ENCODE assay signal across 8 mouse cellular contexts in genomic region chr14:22783211-22784161, GRCm38 (mm10).
A peak's percentile ranks its signal among the peaks of the same experiment; 100 is the strongest.
DNase-seq lines count a peak whose midpoint lies in the region; ATAC-seq lines count a peak whose summit lies in the region.

No protein-coding gene starts in this region.

- intact Hi-C loops in heart, postnatal 10 days (cut with DNase I), result no loop called here

- no peak overlapping the region; the same call in 1 of the 2 replicates for H3K9ac ChIP-seq in heart, embryonic 11.5 days (ENCODE audit: low read depth, low read length)
- no peak overlapping the region for H3K9ac ChIP-seq in embryonic facial prominence, embryonic 12.5 days

- no peaks in the 10 kb centered on the region for H3K36me3 ChIP-seq in heart, embryonic 11.5 days (ENCODE audit: control insufficient read depth, insufficient read depth, low read length)
- H3K36me3 ChIP-seq in embryonic facial prominence, embryonic 12.5 days, result no peaks in the 10 kb centered on the region

- peak; percentile 14 to 25 for DNase-seq in heart, postnatal 10 days
- peak; percentile 82 for DNase-seq in kidney, postnatal 10 days
- peak; percentile 87 for DNase-seq in neural tube, embryonic 10.5 days (ENCODE audit: extremely low spot score, low spot score)
- DNase-seq in thymus, postnatal 4 days, result no peak
- no peak for DNase-seq in right cerebral cortex, adult 2 months (ENCODE audit: low spot score in 2 of 2)
- DNase-seq in cerebellum, adult 11 months, result no peak

- H3K27me3 ChIP-seq in heart, embryonic 11.5 days (ENCODE audit: control insufficient read depth, insufficient read depth, low read length), result no peaks in the 10 kb centered on the region
- no peaks in the 10 kb centered on the region for H3K27me3 ChIP-seq in embryonic facial prominence, embryonic 12.5 days

- no peaks in the 10 kb centered on the region for H3K9me3 ChIP-seq in heart, embryonic 11.5 days (replicated peaks; ENCODE audit: control insufficient read depth, low read length)
- H3K9me3 ChIP-seq in embryonic facial prominence, embryonic 12.5 days, result no peaks in the 10 kb centered on the region

- H3K4me1 ChIP-seq in heart, embryonic 11.5 days (ENCODE audit: control insufficient read depth, insufficient read depth, low read length), result no peaks in the 10 kb centered on the region; the same call in none of the 2 replicates
- peaks cover 11% of the 10 kb centered on the region for H3K4me1 ChIP-seq in embryonic facial prominence, embryonic 12.5 days

- ATAC-seq in heart, embryonic 11.5 days (replicated peaks; ENCODE audit: insufficient number of reproducible peaks, low FRiP score, low TSS enrichment), result no peak
- ATAC-seq in embryonic facial prominence, embryonic 12.5 days (ENCODE audit: insufficient number of reproducible peaks, insufficient read depth, low FRiP score, low TSS enrichment), result 0 out of 2 replicates have a peak, but pooled peaks have one; percentile 35

- H3K27ac ChIP-seq in heart, embryonic 11.5 days (ENCODE audit: low read depth, low read length), result no peak overlapping the region
- peak overlapping the region; percentile 69 for H3K27ac ChIP-seq in embryonic facial prominence, embryonic 12.5 days

- no peak overlapping the region for H3K4me2 ChIP-seq in heart, embryonic 11.5 days
- H3K4me2 ChIP-seq in embryonic facial prominence, embryonic 12.5 days (replicated peaks), result no peak overlapping the region

- WGBS in heart, embryonic 11.5 days (ENCODE audit: insufficient replicate concordance), result 56% methylated on average over 15 of the region's 15 CpGs
- WGBS in embryonic facial prominence, embryonic 12.5 days, result 53% methylated on average over 15 of the region's 15 CpGs

- H3K4me3 ChIP-seq in heart, embryonic 11.5 days (ENCODE audit: low read depth, low read length), result no peak overlapping the region
- H3K4me3 ChIP-seq in embryonic facial prominence, embryonic 12.5 days, result no peak overlapping the region

Comparison
In these comparisons a context has a peak if more than half of its experiments do, and no peak if none do; other contexts are left out.
1. DNase-seq: peak in heart, postnatal 10 days (2 of 2), kidney, postnatal 10 days (single experiment) and neural tube, embryonic 10.5 days (single experiment); none in thymus, postnatal 4 days (single experiment), right cerebral cortex, adult 2 months (0 of 2) and cerebellum, adult 11 months (single experiment).